Mouse (Mus musculus): ENCODE measurements around the gene Baz1b. TPM values are rescaled to one million over a fixed set of nuclear protein-coding genes. Genes with fewer than 3 reads are reported as not detected.

Baz1b gene
- polyA plus RNA-seq, 1 experiment = 18.7 TPM

DNA sequence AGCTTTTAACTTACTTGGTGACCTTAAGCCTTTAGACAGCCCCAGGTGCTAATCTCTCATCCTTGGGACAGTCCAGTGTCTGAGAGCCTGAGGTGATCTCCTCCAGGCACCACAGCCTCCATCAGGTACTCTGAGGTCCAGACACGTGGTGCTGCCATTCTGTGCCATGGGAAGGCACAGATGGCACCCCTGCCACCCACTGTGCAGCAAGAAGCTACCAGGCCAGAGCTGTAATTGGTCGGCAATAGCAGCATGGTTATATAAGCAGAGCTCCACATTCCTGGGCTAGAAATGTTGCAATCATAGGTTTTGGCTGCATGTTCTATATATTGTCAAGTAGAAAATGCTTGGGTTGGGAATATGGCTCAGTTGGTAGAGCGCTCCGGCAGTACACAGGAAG is 8.1 kb upstream of the Baz1b start:
- no peaks in the 10 kb centered on the region for H3K27me3 ChIP-seq (replicated peaks; ENCODE audit: control insufficient read depth, insufficient read depth, low read length)
- no peak overlapping the region for H3K4me3 ChIP-seq (ENCODE audit: insufficient read depth, low read depth, low read length)
- no peak for DNase-seq
- H3K36me3 ChIP-seq (ENCODE audit: control insufficient read depth, insufficient read depth, low read length) = peaks cover 3% of the 10 kb centered on the region
- H3K4me1 ChIP-seq (ENCODE audit: control insufficient read depth, insufficient read depth, low read length) = no peaks in the 10 kb centered on the region
- TF ChIP-seq POLR2A (IDR thresholded peaks at IDR 0.05; ENCODE audit: low read depth, low read length) = no peak
- TF ChIP-seq CTCF (conservative IDR thresholded peaks at IDR 0.05; ENCODE audit: insufficient read depth, insufficient read length, low read depth, low read length) = no peak
- 95% methylated on average over 4 of the region's 4 CpGs for WGBS
- no peak overlapping the region for H3K27ac ChIP-seq (ENCODE audit: insufficient read depth, low read depth, low read length)

DNA sequence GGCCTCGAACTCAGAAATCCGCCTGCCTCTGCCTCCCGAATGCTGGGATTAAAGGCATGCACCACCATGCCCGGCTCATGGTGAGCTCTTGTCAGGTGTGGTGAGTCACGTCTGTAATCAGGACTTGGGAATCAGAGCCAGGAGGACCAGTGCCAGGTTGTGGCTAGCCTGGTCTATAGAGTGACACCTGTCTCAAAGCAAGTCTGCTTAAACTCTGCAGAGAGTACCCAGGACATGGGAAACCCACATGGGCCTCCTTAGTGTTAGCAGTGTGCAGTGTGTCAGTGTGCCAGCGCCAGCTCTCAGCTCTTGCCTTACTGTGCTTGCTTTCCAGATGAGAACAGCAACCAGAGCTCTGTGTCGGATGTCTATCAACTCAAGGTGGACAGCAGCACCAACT is 7.4 kb upstream of the Baz1b start:
- Histone ChIP-seq H3K36me3 (ENCODE audit: control insufficient read depth, insufficient read depth, low read length) (peaks cover 3% of the 10 kb centered on the region), H3K27me3 (replicated peaks; ENCODE audit: control insufficient read depth, insufficient read depth, low read length) (no peaks in the 10 kb centered on the region), H3K27ac (ENCODE audit: insufficient read depth, low read depth, low read length) (no peak overlapping the region), H3K4me3 (ENCODE audit: insufficient read depth, low read depth, low read length) (no peak overlapping the region), H3K4me1 (ENCODE audit: control insufficient read depth, insufficient read depth, low read length) (no peaks in the 10 kb centered on the region)
- TF ChIP-seq POLR2A (IDR thresholded peaks at IDR 0.05; ENCODE audit: low read depth, low read length) (no peak), CTCF (conservative IDR thresholded peaks at IDR 0.05; ENCODE audit: insufficient read depth, insufficient read length, low read depth, low read length) (no peak)
- WGBS = 91% methylated on average over 7 of the region's 7 CpGs
- no peak for DNase-seq

DNA sequence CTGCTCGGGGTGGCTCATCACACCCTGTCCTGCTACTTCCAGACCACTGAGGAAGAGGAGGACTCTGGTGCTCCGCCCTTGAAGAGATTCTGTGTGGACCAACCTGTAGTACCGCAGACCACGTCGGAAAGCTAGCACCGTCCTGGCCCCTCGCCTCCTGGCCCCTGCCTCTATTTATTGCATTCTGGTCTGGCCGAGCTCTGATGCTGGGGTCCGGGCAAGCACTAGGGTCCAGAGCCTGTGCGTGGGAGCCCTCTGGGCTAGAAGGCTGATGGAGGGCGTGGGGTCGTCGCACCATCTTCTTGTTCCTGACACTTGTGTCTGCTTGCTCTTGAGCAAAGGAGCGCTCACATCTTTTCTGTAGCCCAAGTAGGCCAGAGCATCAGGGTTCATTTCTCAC is 6.3 kb upstream of the Baz1b start:
- WGBS = 95% methylated on average over 14 of the region's 14 CpGs
- Histone ChIP-seq H3K27me3 (replicated peaks; ENCODE audit: control insufficient read depth, insufficient read depth, low read length) (no peaks in the 10 kb centered on the region), H3K4me1 (ENCODE audit: control insufficient read depth, insufficient read depth, low read length) (no peaks in the 10 kb centered on the region), H3K27ac (ENCODE audit: insufficient read depth, low read depth, low read length) (no peak overlapping the region), H3K4me3 (ENCODE audit: insufficient read depth, low read depth, low read length) (no peak overlapping the region), H3K36me3 (ENCODE audit: control insufficient read depth, insufficient read depth, low read length) (peaks cover 3% of the 10 kb centered on the region)
- no peak for DNase-seq
- TF ChIP-seq POLR2A (IDR thresholded peaks at IDR 0.05; ENCODE audit: low read depth, low read length) (no peak), CTCF (conservative IDR thresholded peaks at IDR 0.05; ENCODE audit: insufficient read depth, insufficient read length, low read depth, low read length) (no peak)

DNA sequence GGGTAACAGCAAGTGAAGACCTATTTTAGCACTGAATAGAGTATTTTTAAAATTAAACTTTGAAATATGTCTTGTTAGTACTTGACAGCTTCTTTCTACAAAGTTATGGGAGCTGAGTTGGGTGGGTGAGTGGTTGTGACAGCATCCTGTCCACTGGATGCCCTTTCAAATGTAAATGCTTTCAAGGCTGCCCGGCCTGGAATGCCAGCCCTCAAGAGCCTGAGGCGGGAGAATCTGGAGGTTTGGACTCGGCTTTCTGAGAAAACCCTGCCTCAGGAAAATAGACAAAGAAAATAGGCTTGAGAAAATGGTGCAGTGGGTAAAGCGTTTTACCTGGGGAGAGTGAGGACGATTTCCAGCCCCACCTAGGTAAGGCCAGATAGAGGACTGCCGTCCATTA is 5.3 kb upstream of the Baz1b start:
- Histone ChIP-seq H3K4me3 (ENCODE audit: insufficient read depth, low read depth, low read length) (no peak overlapping the region), H3K36me3 (ENCODE audit: control insufficient read depth, insufficient read depth, low read length) (peaks cover 3% of the 10 kb centered on the region), H3K27me3 (replicated peaks; ENCODE audit: control insufficient read depth, insufficient read depth, low read length) (no peaks in the 10 kb centered on the region), H3K4me1 (ENCODE audit: control insufficient read depth, insufficient read depth, low read length) (no peaks in the 10 kb centered on the region), H3K27ac (ENCODE audit: insufficient read depth, low read depth, low read length) (no peak overlapping the region)
- no peak for DNase-seq
- TF ChIP-seq POLR2A (IDR thresholded peaks at IDR 0.05; ENCODE audit: low read depth, low read length) = no peak
- TF ChIP-seq CTCF (conservative IDR thresholded peaks at IDR 0.05; ENCODE audit: insufficient read depth, insufficient read length, low read depth, low read length) = no peak
- WGBS = 78% methylated on average over 6 of the region's 6 CpGs

DNA sequence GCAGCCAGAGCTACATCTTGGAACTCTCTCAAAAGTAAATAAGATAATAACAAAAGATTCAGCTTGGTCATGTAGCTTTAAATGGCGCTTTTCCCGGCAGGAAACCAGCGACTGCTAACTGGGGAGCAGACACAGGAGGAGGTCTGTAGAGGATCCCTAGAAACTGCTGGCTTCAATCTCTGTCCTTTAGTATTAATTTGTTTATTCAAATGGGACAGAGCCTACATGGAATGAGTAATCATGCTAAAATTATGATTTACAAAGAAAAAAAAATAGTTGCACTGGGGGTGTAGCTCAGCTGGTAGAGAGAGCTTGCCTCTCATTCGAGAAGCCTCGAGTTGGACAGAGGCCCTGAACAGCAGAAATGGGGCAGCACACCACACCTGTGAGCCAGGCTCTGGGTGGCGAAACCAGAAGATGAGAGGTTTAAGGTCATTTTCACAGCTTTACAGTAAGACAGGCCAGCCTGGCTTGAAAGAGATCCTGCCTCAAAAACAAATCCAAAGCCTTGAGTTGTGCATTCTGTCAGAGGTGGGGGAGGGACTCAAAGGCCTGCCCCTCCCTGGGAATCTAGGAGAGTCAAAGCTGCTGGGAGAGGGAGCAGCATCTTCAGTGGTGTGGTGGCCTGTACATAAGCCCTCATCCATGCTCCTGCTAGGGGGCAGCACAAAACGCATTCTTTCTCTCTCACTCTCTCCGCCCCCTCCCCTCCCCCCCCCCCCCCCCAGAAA is 3.8 kb upstream of the Baz1b start:
- 48% methylated on average over 8 of the region's 8 CpGs for WGBS
- peak; percentile 25 for DNase-seq
- Histone ChIP-seq H3K36me3 (ENCODE audit: control insufficient read depth, insufficient read depth, low read length) (peaks cover 3% of the 10 kb centered on the region), H3K4me3 (ENCODE audit: insufficient read depth, low read depth, low read length) (no peak overlapping the region), H3K27me3 (replicated peaks; ENCODE audit: control insufficient read depth, insufficient read depth, low read length) (no peaks in the 10 kb centered on the region), H3K27ac (ENCODE audit: insufficient read depth, low read depth, low read length) (peak overlapping the region; percentile 48), H3K4me1 (ENCODE audit: control insufficient read depth, insufficient read depth, low read length) (no peaks in the 10 kb centered on the region)
- no peak for TF ChIP-seq POLR2A (IDR thresholded peaks at IDR 0.05; ENCODE audit: low read depth, low read length)
- peak; percentile 19; the same call in 1 of the 2 replicates for TF ChIP-seq CTCF (conservative IDR thresholded peaks at IDR 0.05; ENCODE audit: insufficient read depth, insufficient read length, low read depth, low read length)

DNA sequence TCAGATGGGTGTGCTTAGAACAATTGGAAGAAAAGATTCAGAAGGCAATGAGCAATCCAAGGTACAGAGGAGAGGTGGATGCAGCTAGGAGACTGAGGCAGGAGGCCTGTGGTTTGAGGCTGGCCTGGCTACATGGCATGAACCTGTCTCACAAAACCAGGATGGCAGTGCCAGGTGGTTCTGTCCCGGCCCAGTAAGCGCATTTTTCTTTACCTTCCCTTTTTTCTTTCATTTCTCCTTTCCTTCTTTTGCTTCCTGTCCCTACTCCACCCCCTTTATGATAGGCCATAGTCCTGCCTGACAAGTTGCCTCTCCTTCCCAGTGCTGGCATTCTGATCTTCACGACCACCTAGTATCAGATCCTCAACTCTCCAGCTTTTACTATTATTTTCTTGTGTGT is 2.0 kb upstream of the Baz1b start:
- TF ChIP-seq CTCF (conservative IDR thresholded peaks at IDR 0.05; ENCODE audit: insufficient read depth, insufficient read length, low read depth, low read length) = no peak
- TF ChIP-seq POLR2A (IDR thresholded peaks at IDR 0.05; ENCODE audit: low read depth, low read length) = no peak
- no peak for DNase-seq
- H3K27ac ChIP-seq (ENCODE audit: insufficient read depth, low read depth, low read length) = no peak overlapping the region
- no peak overlapping the region for H3K4me3 ChIP-seq (ENCODE audit: insufficient read depth, low read depth, low read length)
- WGBS = 93% methylated on average over 3 of the region's 3 CpGs
- no peaks in the 10 kb centered on the region for H3K27me3 ChIP-seq (replicated peaks; ENCODE audit: control insufficient read depth, insufficient read depth, low read length)
- H3K4me1 ChIP-seq (ENCODE audit: control insufficient read depth, insufficient read depth, low read length) = peaks cover 10% of the 10 kb centered on the region; the same call in 1 of the 2 replicates
- H3K36me3 ChIP-seq (ENCODE audit: control insufficient read depth, insufficient read depth, low read length) = peaks cover 3% of the 10 kb centered on the region

DNA sequence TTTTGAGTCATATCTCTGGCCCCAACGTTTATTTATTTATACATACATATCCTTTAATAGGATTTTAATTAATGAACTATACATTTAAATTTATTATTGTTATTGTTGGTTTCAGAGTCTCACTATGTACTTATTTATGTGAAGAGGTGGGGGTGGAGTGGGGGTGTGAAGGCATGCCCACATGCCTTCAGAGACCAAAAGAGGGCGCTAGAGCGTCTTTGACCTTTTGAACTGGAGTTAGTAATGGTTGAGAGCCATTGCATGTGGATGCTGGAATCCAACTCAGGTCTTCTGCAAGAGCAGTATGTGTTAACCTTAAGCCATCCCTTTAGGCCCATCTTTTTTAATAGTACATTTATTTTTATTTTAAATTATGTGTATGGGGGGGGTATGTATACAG is 1.5 kb upstream of the Baz1b start:
- WGBS = 40% methylated on average over 3 of the region's 3 CpGs
- peak; percentile 46 for TF ChIP-seq CTCF (conservative IDR thresholded peaks at IDR 0.05; ENCODE audit: insufficient read depth, insufficient read length, low read depth, low read length)
- no peak for TF ChIP-seq POLR2A (IDR thresholded peaks at IDR 0.05; ENCODE audit: low read depth, low read length)
- Histone ChIP-seq H3K27ac (ENCODE audit: insufficient read depth, low read depth, low read length) (no peak overlapping the region), H3K36me3 (ENCODE audit: control insufficient read depth, insufficient read depth, low read length) (peaks cover 3% of the 10 kb centered on the region), H3K4me3 (ENCODE audit: insufficient read depth, low read depth, low read length) (no peak overlapping the region), H3K27me3 (replicated peaks; ENCODE audit: control insufficient read depth, insufficient read depth, low read length) (no peaks in the 10 kb centered on the region), H3K4me1 (ENCODE audit: control insufficient read depth, insufficient read depth, low read length) (peaks cover 10% of the 10 kb centered on the region; the same call in 1 of the 2 replicates)
- DNase-seq = peak; percentile 41

Data from kidney, adult 2 months (tissue).